Mouse (Mus musculus): Measurements from ENCODE around the gene Apol7c.
"Not testable (repeated sequence)": the region's sequence is repeated elsewhere in the genome, so short reads cannot be mapped to it uniquely, and the experiment has no call there.

Apol7c gene

DNA sequence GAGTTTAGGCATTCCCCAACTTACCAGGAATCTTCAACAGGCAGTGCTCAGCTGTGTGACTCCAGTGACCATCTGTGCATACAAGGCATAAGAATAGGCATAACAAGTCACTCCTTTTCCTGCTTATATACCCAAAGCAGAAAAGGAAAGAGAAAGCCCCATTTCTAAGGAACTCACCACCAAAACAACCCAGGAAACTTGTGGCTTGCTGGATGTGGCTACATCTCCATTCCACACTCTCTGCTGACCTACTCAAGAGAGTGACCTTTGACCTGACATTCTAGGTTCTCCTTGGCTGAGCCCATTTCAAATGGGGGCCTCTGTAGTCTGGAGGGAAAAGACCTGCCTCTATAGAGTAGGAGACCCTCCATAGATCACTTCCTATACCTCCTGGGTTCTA, at the start of gene Apol7c:
Gene Apol7c (minus strand): TSS at position 101 of the 400 bp plus-strand sequence.
- DNase-seq (ENCODE audit: low spot score): no peak

DNA sequence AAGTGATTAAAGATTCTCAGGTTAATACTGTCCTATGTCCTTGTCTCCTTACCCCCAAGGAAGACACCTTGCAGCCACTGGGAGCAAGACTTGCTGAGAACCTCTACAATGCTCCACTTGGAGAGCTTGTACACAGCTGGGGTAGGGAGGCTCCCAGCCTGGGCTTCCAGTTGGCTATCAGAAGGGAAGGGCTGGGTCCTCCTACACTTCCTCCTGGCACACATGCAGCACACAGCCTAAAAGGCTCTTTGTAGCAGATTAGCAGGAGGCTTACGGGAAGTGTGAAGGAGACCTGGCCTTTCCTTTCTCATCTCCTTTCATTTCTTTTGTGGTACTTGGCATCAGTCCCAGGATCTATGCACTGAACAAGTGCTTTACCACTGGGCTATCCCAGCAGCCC, 48.6 kb upstream of the Apol7c start:
- no peak for DNase-seq (ENCODE audit: low spot score)

DNA sequence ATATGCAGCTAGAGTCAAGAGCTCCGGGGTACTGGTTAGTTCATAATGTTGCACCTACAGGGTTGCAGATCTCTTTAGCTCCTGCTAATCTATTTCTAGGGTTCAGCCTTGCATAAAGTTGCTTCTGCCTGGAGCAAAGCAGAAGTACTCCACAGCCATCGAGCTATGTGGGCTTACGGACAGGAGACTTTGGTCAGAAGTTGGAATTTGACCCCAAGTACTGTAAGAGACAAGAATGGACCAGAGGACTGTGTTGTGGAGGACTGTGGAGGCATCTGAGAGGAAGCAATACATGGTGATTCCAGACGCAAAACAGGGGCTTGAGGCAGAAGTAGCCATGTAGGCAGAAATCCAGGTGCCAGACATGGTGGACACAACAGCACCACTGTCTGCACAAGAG, 46.2 kb upstream of the Apol7c start:
- DNase-seq (ENCODE audit: low spot score): no peak

DNA sequence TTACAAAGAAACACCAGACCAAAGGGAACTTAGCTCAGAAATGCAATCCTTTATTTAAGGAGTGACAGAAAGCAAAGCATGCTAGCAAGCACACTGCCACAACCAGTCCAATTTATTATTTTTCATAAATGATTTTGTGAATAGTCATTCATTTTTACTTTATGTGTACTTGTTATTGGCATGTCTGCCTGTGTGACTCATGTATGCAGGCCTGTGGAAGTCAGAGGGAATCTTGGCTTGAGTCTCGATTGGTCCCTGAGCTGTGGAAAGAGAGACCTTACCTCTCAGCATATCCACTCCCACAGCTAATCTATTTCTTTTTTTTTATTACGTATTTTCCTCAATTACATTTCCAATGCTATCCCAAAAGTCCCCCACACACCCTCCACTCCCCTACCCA, 45.7 kb upstream of the Apol7c start:
- no peak for DNase-seq (ENCODE audit: low spot score)

DNA sequence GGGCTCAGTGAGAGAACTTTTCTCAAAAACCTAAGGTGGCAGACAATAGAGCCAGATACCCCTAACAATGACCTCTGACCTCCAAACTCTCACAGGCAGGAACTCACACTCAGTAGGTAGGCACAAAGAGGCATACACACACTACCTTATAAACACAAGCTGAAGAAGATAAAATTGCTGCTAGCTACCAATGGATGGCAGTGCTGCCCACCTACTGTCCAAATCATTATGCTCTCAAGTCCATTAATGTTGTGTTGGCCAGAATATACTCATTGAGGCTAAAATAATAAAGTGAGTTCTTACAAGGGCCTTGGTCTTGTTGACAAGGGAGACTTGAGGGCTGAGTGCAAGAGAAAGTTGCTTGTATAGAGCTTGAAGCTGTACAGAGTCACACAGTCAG, 30.1 kb upstream of the Apol7c start:
- DNase-seq (ENCODE audit: low spot score): no peak

DNA sequence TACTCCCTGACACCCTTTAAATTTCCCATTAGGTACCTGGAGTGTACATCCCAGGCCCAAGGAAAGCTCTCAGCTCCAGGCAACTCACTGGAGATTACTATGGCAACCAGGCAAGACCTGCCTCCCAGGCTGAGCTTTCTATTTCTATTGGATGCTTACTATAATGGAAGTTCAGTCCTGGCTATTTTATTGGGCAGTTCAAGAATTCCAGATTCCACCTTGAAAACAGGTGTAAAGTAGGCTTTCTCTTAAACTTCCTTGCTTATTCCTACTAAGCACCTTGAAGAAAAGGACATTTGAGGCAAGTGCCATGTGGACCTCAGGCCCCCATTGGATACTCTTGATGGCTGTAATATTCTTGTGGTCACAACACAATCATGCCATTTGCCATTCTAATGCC, 28.7 kb upstream of the Apol7c start, which contains the start of gene 1700025B11Rik:
Gene 1700025B11Rik (minus strand): TSS at position 101 of the 400 bp plus-strand sequence.
- no peak for DNase-seq (ENCODE audit: low spot score)

DNA sequence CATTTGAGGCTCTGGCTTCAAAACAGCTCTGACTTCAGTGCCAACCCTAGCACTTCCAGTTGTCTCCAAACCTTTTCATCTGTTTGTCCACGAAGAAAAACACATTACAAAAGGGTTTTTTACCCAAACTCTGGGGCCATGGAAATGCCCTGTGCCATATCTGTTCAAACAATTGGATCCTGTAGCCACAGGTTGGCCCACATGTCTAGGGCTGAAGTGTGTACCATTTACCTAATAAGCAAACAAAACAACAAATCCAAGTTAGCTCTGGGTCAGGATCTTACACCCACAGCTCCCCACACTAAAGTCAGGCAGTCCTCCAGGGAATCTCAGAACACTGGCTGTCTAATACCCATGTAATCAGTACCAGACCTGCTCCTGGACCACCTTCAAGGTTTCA, 6.1 kb upstream of the Apol7c start:
- not testable (repeated sequence) for DNase-seq (ENCODE audit: low spot score)

DNA sequence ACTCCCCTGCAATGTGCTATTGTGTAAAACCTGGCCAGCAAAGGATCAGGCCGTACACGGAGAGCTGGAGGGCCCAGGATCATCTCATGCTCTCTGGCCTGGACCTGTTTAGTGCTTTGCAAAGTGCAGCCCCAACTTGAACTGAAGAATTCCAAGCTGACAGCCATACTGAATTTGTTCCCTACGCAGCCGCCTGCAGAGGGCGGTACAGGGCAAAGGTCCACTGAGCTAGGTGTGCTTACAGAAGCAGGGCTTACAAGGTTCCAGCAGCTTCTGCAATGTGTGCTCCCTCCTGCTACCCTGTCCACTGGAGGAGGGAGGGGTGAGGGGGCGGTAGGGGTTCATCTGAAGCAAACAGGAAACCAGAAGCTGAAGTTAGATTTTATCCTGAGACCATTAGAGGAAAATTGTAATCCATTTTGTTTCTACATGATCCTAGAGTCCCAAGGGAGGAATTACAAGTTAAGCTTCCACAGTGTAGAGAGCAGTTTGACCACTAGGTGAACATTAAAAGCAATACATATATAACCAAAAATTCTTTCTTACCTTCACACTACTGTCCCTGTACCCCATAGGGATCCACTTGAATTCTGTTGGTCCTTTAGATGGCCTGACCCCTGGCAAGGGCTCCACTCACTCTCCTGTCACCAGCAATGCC, 9.8 kb downstream of the Apol7c start:
- not testable (repeated sequence) for DNase-seq (ENCODE audit: low spot score)

DNA sequence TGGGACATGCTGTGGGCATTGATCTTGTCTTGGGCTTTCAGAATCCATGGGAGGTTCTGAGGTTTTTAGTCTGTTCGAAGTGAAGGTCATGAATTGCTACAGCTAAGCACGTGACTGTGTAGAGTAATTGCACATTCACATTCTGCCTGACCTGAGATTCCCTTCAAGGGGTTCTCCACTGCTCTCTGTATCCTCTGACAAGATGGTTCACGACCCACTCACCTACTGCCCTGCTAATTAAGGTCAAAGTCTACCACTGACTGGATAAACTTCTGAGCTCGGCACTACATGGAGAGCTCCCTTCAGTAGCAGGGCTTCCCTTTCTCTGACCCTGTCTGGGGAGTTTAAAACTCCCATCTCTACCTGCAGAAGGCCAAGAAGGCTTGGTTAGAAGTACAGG, 12.5 kb downstream of the Apol7c start:
- not testable (repeated sequence) for DNase-seq (ENCODE audit: low spot score)

DNA sequence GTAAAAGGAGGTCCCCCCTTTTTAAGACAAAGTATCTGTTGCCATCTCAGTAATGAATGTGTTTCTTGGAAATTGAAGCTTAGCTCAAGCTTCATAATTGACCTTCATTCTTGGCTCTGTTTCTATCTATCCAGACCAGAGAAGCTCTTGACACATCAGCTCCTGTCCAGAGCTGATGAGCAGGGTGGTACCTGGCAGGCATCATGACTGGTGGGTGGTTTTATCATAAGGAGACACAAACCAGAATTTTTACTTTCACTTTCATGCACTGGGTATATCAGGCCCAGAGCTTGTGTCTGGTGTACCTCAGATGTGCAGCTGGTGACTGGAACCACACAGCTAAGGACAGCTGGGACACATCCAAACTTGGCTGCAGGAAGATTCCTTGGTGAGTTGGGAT, 25.1 kb downstream of the Apol7c start, which contains the start of gene Apol11a:
Gene Apol11a (plus strand): TSS at position 306 of the 400 bp plus-strand sequence.
- not testable (repeated sequence) for DNase-seq (ENCODE audit: low spot score)

DNA sequence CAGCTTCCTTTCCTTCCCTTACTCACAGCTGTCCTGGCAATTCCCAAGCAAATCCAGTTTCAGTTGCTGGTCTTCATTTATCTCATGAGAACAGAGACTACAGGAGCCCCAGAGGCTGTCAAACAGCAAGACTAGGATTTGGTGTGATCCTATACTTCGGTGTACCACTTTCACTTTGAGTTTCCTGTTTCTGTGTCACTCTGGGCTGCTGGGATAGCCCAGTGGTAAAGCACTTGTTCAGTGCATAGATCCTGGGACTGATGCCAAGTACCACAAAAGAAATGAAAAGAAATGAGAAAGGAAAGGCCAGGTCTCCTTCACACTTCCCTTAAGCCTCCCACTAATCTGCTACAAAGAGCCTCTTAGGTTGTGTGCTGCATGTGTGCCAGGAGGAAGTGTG, 38.4 kb downstream of the Apol7c start:
- not testable (repeated sequence) for DNase-seq (ENCODE audit: low spot score)

DNA sequence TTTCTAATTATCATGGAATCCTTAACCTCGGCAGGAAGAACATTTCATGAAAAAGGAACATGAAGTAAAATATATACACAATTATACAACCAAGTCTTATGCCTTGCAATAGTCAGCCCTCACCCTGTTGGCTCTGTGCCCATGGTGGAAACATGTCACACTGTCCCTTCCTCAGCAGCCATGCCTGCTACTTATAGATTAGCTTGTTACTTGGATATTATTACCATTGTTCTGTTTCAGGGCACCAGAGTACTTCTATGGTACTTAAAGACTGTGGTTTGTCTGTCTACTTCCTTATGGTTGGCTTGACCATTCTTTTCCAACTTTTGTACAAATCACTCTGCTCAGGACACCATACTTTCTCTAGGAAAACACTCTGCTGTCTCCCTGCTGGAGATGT, 39.9 kb downstream of the Apol7c start:
- not testable (repeated sequence) for DNase-seq (ENCODE audit: low spot score)

DNA sequence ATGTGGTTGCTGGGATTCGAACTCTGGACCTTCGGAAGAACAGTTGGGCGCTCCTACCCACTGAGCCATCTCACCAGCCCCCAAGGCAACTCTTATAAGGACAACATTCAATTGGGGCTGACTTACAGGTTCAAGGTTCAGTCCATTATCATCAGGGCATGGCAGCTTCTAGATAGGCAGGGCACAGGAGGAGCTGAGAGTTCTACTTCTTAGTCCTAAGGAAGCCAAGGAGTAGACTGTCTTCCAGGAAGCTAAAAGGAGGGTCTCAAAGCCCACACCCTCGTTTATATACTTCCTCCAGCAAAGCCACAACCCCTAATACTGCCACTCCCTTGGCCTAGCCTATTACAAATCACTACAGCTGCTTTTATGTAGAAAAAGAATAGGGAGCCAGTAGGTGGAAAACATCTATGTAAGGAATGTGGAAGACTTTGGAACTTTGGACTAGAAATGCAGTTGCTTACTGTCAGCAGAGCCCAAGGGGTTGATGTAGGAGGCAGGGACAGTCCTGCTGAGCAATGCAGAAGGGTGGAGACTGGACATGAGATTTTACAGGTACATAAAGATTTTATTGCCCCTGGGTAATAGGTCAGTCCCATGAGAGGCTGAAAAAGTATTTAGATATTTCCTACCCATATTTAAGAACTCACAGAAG, 50.8 kb downstream of the Apol7c start:
- DNase-seq (ENCODE audit: low spot score): no peak

DNA sequence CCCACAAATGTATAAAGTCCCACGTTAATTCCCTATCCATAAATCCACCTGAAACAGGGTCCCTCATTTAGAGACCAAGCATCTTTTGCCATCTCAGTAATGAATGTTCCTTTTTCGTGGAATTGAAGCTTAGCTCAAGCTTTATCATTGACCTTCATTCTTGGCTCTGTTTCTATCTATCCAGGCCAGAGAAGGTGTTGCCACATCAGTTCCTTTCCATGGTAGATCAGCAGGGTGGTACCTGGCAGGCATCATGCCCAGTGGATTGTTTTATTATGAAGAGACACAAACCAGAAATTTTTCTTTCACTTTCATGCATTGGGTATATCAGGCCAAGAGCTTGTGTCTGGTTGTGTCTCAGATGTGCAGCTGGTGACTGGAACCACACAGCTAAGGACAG, 56.4 kb downstream of the Apol7c start, which contains the start of gene Apol10a:
Gene Apol10a (plus strand): TSS at position 355 of the 400 bp plus-strand sequence.
- not testable (repeated sequence) for DNase-seq (ENCODE audit: low spot score)
